Mouse (Mus musculus) ovary, postnatal 36 days (tissue): ENCODE measurements at regions not wholly inside any gene's neighbourhood (a gene's known extent, or its start where the extent isn't known, plus 50 kb on each side); places are given as distances from the start of the nearest gene placed in this dataset.

Experiments
- DNase-seq: peaks from one replicate; pipeline ENCODE4 v3.0.0; 2022; ENCODE audit warnings: low spot score, mixed read lengths

DNA sequence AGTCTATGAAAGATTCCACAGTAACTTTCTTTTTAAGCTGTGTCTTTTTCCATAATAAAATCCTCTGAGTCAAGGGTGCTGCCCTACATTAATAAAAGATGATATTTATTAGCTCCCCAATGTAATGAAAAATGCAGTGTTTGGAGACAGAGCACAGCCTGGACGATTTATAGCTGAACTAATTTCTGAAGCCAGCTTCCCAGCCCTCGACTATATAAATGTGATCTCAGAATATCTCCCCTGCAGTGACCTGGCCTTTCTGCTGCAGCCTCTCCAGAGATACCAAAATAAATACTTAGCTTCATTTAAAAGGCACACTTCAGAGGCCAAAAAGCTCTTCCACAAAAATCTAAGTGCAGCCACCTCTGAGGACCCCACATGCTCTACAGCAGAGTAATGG, 534.7 kb downstream of the Zfp619 start:
- DNase-seq, result no peak

DNA sequence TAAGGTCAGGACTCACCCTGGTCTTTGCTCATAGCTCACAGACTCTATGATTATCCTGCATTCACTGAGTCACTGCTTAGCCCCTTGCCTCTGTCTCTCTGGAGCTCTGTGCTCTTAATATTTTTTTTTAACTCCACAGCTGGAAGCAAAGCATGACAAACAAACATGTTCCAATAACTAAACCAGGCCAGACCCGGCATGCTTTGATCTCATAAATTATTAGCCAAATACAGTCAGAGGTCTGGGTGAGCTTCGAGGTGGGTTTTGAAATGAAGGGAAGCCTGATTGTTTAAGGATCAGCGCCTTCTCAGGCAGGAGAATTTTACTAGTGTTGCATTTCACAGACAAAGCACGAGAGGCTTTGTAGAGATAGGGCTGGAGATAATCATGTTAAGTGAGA, 541.3 kb downstream of the Zfp619 start:
- no peak for DNase-seq

DNA sequence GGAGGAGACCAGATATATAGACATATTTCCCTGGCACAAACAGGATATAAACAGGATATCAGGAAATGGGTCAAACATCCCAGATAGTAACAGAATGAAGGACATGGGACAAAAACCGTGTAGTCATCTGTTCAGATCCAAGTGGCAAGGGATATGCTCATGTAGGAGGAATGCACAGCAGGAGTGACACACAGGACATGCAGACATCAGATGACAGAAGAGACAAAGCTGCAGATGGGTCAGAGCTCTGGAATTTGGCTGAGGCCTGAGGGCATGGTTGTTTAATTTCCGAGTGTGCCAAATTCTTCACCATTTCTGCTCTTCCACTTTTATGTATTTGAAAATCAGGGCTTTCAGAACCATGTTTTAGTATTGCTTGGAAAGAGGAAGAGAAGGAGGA, 547.1 kb downstream of the Zfp619 start:
- DNase-seq, result no peak

DNA sequence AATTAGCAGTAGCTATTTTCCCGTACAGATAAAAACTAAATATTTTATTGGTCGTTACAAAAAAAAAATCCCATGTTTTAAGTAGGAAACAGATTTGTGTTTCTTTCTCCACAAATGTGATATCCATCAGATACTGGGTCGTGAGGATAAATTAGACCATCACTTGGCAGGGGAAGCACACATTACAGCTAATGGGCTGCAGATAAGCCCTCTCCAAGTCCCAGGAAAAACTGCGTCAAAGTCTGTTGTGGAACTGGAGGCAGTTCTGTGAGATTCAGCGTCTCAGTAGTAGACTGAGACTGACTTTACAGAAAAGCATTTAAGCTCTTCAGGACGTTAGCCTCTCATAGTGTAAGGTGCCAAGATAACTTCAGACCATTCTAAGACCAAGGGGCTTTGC, 548.0 kb downstream of the Zfp619 start:
- no peak for DNase-seq

DNA sequence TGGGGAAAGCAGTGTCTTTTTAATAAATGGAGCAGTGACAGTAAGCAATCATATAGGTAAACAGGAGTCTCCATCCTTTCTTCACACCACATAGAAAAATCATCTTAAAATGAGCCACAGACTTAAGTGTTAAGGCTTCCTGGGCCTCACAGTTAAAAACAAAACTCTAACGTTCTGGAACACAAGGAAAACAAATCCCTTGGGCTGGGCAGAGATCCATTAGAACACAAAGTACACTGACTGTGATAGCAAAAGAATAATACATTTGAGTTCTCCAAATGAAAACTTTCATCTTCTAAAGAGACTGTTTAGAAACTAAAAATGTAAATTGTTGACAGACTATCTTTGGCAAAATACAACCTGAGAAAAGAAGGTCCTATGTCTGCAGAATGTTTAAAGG, 549.8 kb downstream of the Zfp619 start:
- no peak for DNase-seq

DNA sequence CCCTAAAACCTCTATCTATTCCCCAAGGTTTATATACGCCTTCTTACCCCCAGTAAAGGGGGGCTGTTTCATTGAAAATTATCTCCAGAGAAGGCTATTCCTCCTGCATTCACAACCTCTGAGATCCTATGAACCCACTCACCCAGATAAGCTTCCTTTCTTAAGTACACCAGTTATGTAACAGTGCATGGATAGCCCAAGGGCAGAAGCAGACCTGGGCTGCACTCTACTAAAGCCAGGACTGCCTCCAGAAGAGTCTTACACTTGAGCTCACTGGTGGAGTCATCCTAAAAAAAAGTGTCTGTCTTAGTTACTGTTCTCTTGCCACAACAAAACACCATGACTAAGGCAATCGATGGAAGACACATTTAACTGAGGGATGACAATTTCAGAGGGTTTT, 553.7 kb downstream of the Zfp619 start:
- DNase-seq, result no peak

DNA sequence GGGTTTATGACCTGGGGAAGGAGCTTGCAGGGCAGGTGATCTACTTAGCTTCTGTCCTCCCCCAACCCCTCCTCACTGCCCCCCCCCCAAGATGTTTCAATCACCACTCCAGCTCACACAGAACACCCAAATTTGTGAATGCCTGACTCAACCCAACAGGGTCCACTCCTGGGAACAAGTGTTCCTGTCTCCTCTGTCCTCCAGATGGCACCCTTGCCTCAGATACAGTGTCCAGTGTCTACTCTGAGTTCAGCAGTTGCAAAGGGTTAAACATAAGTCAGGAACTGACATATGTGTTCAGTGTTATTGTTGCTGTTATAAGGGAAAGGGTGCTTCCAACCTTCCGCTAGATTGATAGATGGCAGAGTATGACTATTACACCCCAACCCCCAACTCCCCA, 554.9 kb downstream of the Zfp619 start:
- no peak for DNase-seq

DNA sequence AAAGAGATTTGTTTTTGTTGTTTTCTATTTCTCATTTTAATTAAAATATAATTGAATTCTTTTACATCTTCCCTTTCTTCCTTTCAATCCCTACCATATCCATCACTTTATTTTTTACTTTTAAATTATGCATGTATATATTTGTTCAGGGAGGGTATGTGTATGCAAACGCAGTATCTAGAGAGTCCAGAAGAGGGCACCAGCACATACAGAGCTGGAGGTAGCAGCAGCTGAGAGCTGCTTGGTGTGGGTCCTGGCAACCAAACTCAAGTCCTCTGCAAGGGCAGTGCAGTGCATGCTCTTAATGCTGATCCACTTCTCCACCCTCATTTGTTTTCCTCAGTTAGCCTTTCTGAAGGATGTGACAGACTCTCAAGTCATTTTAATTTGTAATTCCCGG, 568.7 kb downstream of the Zfp619 start:
- no peak for DNase-seq

DNA sequence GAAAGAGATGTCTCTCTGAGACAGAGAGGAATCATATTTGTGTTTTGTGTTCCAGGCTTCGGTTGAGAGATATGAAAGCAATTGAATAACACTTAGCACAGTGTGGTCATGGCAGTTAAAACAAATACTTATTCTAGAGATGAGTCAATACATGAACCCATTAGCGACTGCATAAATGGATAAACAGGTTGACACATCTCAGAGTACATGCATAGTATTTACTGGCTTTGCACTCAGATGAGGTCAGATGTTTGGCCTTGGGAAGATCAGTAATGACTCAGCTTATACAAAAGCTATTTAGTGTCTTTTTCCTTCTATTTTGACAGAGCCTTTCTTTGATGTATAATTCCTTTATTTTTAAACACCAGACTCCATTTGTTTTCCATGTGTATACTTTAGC, 579.5 kb downstream of the Zfp619 start:
- no peak for DNase-seq

DNA sequence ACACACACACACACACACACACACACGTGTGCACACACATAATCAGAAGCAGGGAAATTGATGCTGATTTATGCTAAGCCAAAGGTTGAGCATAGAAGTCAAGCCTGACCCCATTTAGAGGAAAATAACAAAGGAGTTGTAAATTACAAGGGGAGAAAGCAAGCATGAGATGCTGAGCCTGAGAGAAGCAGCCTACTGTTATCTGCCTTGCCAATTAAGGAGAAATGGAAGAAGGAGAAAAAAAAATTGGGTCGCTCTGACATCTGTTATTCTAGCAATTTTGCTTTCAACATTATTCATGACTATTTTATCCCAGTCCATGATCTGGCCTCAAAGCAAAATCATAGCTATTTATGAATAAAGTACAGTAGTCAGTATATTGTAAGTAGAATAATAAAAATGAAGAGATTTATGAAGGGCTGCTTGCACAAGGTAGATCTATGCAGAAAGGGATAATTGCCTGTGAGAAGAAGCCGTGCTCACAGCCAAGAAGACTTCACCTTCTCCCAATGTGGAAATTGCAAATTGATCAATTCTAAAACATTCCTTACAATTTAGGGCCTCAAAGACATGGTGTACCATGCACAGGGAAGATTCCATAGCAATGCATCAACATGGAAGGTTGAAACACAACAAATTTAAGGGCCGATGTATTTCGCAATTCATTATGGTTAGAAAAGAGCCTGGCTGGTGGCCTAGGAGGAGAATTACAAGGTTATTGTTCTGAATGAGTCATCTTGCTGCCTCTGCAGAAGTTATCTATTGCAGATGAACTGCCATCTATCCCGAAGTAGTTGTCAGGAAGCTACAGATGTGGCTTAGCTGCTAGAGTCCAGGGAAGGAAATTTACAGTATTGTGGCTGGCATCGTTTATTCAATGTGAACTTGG, 585.7 kb downstream of the Zfp619 start:
- no peak for DNase-seq

DNA sequence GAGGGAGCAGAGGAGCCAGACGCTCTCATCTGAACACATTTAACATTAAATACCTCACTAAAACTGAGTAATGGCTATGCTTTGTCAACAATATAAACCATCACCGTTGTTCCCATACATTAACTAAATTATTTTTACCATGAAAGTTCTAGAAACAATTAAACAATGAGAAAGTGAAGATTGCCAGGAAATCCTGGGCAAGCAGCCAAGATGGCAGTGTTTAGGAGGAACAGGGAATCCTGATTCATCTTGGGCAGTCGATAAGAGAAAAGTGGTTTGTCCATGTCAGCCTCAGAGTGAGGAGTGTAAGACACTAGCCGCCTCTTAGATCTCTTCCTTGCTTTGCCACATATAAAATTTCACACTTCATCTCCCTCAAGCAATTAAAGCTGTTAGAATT, 625.3 kb downstream of the Zfp619 start:
- no peak for DNase-seq

DNA sequence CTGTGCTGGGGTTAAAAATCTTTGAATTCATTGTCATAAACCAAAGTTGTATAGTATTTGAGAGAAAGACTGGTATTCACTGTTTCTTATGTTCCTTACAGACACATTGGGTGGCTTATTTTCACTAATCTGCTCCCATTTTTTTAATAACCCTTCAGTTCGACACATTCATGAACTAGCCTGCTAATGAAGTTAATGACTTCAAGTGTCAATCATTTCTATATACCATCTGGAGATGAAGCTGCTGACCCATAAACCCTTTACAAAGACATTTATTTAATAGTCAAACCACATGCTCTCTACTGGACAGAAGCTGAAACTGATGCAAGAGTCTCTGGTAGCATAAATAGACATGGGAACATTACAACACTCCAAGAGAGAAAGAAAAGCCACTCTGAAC, 626.9 kb downstream of the Zfp619 start:
- DNase-seq, result no peak

DNA sequence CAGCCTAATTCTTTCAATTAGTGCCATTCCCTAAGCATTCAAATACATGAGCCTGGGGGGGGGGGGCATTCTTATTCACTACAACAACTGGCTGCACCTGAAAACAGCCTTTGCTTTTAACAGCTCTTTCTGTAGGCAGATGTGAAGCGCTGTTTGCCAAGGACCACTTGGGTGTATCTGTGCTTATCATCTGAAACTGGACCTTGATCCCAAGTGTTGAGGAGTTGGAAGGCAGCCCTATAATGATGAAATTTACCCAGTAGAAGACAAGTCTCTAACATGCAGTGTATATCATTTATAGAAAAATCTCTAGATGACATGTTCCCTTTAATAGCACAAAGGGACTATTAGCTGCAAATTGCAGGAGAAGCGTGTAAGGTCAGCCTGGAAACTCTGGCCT, 660.0 kb downstream of the Zfp619 start:
- DNase-seq, result no peak

DNA sequence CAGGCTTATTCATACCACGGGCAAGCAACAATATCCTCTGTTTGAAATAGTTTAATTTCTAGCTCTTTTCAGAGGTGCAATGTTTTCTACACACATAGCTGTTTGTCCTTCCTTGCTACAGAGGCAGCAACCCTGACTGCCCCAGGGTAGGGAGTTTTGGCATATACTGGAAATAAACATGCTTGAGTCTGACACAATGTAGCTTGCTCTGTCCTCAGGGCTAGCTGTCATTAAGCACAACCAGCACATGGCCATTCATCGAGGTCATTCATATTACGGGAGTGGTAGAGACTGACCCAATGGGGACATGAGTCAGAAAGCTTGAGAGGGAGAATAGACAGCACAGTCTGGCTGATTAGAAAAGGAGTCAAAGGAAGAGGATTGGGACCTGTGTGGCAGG, 677.8 kb downstream of the Zfp619 start:
- no peak for DNase-seq

DNA sequence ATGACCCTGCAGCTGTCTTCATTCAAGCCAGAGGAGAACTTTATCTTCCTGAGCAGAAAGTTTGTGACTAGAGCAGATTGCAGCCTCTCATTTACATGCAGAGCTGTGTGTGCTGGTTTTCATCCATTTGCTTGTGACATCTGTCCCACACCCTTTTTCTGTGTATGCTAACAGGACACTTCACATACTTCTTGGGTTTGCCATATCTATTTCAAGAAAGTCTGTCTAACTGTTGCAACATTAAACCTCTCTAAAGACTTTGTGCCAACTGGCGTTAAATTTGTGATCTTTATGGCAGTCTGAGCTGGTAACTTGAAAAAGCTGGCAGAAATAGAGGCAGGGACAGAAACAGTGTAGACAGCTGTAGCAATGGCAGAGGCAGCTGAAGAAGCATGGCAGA, 685.0 kb downstream of the Zfp619 start:
- DNase-seq, result no peak

DNA sequence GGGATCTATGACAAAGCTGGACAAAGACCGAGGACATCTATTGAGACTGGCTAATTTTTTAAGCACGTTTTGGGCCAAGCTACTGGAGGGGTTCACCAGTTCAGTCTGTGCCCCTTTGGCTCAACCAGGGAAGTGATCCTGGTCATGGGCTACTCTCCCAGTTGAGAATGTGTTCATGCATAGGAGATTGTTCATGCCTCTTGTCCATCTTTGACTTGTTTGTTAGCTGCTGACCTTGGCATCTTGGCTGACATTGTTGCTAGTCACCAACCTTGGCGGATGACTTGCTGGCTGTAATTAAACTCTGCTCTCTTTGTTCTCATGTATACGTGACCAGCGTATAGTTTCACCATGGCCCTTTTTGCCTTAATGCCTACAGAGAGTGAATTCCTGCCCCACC, 686.2 kb upstream of the Vstm2b start:
- DNase-seq, result no peak

DNA sequence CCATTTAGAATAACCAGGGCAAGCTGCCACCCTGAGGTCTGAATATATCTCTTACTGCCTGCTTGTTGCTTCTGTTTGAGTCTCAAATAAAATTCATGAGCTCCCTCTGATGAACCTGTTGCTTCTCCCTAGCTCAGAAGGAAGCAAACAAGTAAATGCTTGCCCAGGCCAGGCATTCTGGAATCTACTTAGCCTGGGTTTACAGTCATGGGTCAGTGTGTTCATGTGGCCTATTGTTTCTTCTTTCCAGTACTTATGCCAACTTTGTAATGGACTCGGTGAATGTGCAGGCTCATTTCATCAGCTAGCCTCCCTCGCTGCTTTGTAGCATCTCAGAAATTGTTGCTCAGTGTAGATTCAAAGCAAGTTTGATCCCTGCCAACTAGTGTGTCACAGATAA, 685.6 kb upstream of the Vstm2b start:
- DNase-seq, result no peak

DNA sequence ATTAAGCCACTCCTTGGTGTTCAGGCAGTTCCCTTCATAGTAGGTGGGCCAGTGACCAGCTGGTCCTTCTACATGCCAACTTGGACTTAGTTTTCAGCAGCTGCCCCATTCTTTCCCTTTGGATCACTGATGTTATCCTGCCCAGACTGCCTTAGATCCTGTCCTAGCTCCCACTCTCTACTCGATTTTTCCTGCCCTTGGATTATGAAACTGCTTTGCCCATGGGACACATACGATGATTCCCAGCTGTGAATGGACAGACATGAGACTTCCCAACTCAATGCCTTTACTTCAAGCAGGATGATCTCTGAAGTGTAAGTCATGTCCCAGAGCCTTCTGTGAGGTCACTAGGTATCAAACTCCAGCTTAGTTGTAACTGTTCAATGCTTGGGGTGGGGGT, 684.5 kb upstream of the Vstm2b start:
- no peak for DNase-seq

DNA sequence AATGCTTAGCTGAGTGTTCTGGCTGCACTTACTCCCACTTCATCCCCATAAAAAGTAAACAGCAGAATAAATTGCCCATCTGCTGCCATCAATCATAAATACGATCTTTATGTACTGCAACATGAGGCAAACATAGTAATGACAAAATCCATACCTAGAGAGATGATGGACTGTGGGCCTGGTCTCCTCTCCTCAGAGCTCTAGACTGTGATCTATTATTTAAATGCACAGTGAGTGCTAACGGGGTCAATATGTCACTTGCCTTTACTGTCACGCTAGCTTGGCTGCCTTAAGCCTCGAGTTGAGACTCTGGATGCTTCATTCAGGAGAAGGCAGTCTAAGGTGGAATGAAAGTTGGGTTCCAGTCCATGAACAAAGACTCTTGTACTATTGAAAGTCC, 683.7 kb upstream of the Vstm2b start:
- no peak for DNase-seq

DNA sequence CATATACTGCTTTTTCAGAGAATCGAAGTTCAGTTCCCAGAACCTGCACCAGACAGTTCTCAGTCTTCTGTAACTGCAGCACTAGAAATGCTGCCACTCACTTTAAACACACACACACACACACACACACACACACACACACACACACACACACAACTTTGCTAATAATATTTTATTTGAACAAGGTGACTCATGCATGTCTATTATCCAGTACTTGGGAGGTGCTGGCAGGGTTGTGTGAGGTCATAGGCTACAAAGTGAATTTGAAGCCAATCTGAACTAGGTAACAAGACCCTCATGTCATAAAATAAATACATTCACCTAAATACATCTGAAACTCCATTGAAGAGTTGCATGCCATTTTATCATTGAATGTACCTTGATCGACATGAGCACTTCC, 682.9 kb upstream of the Vstm2b start:
- no peak for DNase-seq

DNA sequence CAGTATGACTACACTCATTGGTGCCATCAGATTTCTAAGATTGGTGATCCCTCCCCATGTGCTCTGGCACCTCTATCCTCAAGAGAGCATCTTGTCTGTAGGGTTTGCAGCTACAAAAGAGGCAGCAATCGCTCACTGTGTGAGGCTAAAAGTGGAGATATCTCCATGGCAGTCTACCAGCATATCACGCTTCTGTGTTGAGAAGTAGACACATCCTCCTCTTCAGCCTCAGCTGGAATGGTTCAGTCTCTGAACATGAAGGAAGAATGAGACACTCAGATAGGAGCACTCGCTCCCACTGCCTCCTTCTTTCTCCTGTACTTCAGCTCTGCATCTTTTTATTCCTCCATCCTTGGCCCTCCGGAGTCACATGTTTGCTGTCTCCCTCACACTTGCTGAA, 677.6 kb upstream of the Vstm2b start:
- DNase-seq, result no peak

DNA sequence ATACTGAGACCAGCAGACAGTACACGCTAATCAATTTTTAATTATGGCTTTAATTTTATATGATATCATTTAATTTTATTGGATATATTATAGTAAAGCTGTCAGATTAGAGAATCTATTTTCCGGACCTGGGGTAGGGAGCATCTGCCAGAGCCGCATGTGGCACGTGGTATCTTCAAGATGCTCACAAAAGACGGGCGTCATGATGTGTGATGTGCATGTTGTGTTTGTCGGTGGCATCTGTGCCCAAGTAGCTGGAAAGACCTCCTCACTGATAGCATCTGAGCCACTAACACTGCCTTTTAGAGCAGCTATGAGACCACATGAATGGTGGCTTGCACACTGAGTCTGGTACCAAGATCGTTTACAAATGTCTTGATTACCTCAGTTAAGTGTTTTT, 652.9 kb upstream of the Vstm2b start:
- no peak for DNase-seq

DNA sequence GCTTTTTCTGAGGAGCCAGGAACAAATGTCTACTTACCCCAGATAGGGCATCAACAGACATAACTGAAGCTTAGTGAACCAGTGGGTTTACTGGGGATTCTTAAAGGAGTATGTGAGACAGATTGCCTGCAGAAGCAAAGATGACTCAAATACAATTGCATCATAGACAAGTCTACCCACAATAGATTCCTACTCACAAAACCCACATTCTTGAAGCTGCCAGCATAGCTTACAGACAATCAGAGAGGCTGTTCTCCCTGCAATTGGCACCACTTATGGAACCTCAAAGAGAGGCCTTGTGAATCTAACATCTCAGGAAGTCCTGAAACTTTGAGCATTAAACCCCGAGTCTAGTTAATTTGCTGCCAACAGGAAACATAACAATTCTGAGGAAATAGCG, 649.6 kb upstream of the Vstm2b start:
- DNase-seq, result no peak

DNA sequence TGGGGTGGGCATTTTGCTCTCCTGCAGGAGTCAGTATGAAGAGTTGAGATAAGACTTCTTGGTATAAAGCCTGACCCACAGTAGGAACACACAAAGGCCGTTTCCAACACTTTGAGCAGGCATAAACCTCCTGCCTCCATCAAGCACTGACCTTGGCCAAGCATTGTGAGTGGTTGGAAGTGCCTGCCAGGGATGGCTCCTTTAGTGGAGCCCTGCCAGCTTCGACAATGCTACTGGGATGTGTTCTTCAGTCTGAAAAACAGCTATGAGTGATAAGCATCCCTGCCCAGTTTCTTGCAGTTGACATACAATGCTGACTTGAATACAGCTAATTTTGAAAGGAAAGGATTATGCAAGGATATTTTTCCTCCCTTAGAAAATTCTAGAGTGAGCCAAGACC, 644.6 kb upstream of the Vstm2b start:
- no peak for DNase-seq
